Mouse (Mus musculus) embryo, embryonic 10 days (tissue): ENCODE data around the gene Adipoq.
"Not testable (repeated sequence)": the region's sequence is repeated elsewhere in the genome, so short reads cannot be mapped to it uniquely, and the experiment has no call there.

Source experiments
- DNase-seq: peaks from one replicate; pipeline ENCODE4 v3.0.0-alpha.2; 2015; ENCODE audit warnings: low spot score

Adipoq gene

GRCm38 (mm10) chr16:23146280-23146679 lies at the start of gene Adipoq:
TSS of gene Adipoq (plus strand) at chr16:23146536.
- DNase-seq = no peak

- DNase-seq = not testable (repeated sequence)
These were observed 49.5 kb upstream of the Adipoq start for GRCm38 (mm10) chr16:23096886-23097285.

GRCm38 (mm10) chr16:23097290-23098104 lies 48.8 kb upstream of the Adipoq start:
- DNase-seq = not testable (repeated sequence)

- DNase-seq = not testable (repeated sequence)
These were observed 48.3 kb upstream of the Adipoq start for GRCm38 (mm10) chr16:23098105-23098452.

GRCm38 (mm10) chr16:23099632-23100031 lies 46.7 kb upstream of the Adipoq start:
- DNase-seq = no peak

GRCm38 (mm10) chr16:23100099-23100575 lies 46.2 kb upstream of the Adipoq start:
- peak; percentile 52 for DNase-seq

GRCm38 (mm10) chr16:23100613-23101012 lies 45.7 kb upstream of the Adipoq start:
- DNase-seq = peak; percentile 47

- DNase-seq = peak; percentile 38
These were observed 43.8 kb upstream of the Adipoq start for GRCm38 (mm10) chr16:23102340-23103037.

- no peak for DNase-seq
These were observed 43.1 kb upstream of the Adipoq start for GRCm38 (mm10) chr16:23103038-23103745.

- DNase-seq = no peak
These were observed 42.5 kb upstream of the Adipoq start for GRCm38 (mm10) chr16:23103841-23104240.

GRCm38 (mm10) chr16:23106121-23106520 lies 40.2 kb upstream of the Adipoq start:
- DNase-seq = no peak

- DNase-seq = peak; percentile 93
These were observed 38.9 kb upstream of the Adipoq start, which contains the start of gene Eif4a2 for GRCm38 (mm10) chr16:23107231-23107942. TSS of gene Eif4a2 (plus strand) at chr16:23107444.

GRCm38 (mm10) chr16:23107946-23108759 lies 38.2 kb upstream of the Adipoq start:
- peak; percentile 85 for DNase-seq

GRCm38 (mm10) chr16:23108943-23109342 lies 37.4 kb upstream of the Adipoq start:
- DNase-seq = no peak

GRCm38 (mm10) chr16:23109350-23110280 lies 36.7 kb upstream of the Adipoq start:
- DNase-seq = no peak

- no peak for DNase-seq
These were observed 34.0 kb upstream of the Adipoq start for GRCm38 (mm10) chr16:23112348-23112747.

- no peak for DNase-seq
These were observed 33.4 kb upstream of the Adipoq start for GRCm38 (mm10) chr16:23112861-23113435.

GRCm38 (mm10) chr16:23113903-23114302 lies 32.4 kb upstream of the Adipoq start:
- peak; percentile 28 for DNase-seq
